Mouse (Mus musculus) heart, embryonic 16.5 days (tissue): Measurements from ENCODE around the gene Hist1h1t. TPM values are rescaled to one million over a fixed set of nuclear protein-coding genes. Genes with fewer than 3 reads are reported as not detected.
A peak's percentile ranks its signal among the peaks of the same experiment; 100 is the strongest.
"Not testable (repeated sequence)": the region's sequence is repeated elsewhere in the genome, so short reads cannot be mapped to it uniquely, and the experiment has no call there.

ENCODE experiments used
- ATAC-seq: fragments of 200-750 bp; cut with Nextera tagmentation; replicated peaks from 2 replicates; pipeline ENCODE4 v1.8.0; 2017; ENCODE audit warnings: moderate number of reproducible peaks; ENCODE audit not compliant: insufficient read depth, low FRiP score; ENCODE audit errors: extremely low read depth
- H3K27ac ChIP-seq: fragments of 300-500 bp; sonication (generic); 2 replicates; pipeline ENCODE4 v1.5.1; 2014; ENCODE audit warnings: mild to moderate bottlenecking, low read length, control low read depth, moderate library complexity
- H3K27me3 ChIP-seq: fragments of 300-500 bp; sonication (generic); 2 replicates; pipeline ENCODE4 v1.6.1; 2014; ENCODE audit warnings: low read length, mixed read lengths; ENCODE audit not compliant: control insufficient read depth, insufficient read depth
- H3K36me3 ChIP-seq: fragments of 300-500 bp; sonication (generic); 2 replicates; pipeline ENCODE4 v1.6.1; 2014; ENCODE audit not compliant: control insufficient read depth, insufficient read depth
- H3K4me1 ChIP-seq: fragments of 300-500 bp; sonication (generic); 2 replicates; pipeline ENCODE4 v1.6.1; 2014; ENCODE audit warnings: low read length, mixed read lengths; ENCODE audit not compliant: control insufficient read depth, insufficient read depth
- H3K4me2 ChIP-seq: fragments of 300-500 bp; sonication (generic); 2 replicates; pipeline ENCODE4 v1.6.1; 2014; ENCODE audit warnings: low read depth, mild to moderate bottlenecking, control low read depth, low read length
- H3K4me3 ChIP-seq: fragments of 300-500 bp; sonication (generic); 2 replicates; pipeline ENCODE4 v1.5.1; 2014; ENCODE audit warnings: mild to moderate bottlenecking, control low read depth, low read length
- H3K9ac ChIP-seq: fragments of 300-500 bp; sonication (generic); 2 replicates; pipeline ENCODE4 v1.6.1; 2014; ENCODE audit warnings: low read length, control low read depth
- H3K9me3 ChIP-seq: fragments of 300-500 bp; sonication (generic); replicated peaks from 2 replicates; pipeline ENCODE4 v1.6.1; 2016; ENCODE audit warnings: low read length; ENCODE audit not compliant: control insufficient read depth
- WGBS: fragments of 180-500 bp; shearing (Covaris S2); extraction: QIAGEN DNeasy Blood & Tissue Kit; methylation state at CpG from one replicate; pipeline ENCODE4 v1.1.7; 2014; 5-methylcytosine and 5-hydroxymethylcytosine counted together
- polyA plus RNA-seq: library from polyadenylated mRNA; unstranded; fragments of >200 nt; fragmentation: Nextera tagmentation; extraction: Ambion mirVana; gene quantifications from 2 replicates; pipeline ENCODE4 v1.2.1, GENCODE M21; 2015

The Hist1h1t gene
- polyA plus RNA-seq: not detected in 2 replicates

DNA sequence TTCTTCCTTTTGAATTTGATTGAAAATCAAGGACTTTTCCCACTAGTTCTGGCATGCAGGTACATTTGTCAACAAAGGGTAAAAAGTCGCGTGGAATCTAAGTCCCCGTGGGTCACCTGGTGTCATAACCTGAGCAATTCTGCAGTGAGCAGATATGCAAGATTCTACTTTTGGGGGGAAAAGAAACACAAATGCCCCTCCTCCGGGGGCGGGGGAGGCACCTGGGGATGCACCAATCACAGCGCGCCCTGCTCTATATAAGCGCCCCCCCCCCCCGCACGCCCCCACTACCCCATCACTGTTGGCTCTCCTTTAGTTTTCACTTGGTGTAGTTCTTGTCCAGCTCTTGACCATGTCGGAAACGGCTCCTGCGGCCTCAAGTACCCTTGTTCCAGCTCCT is at the start of gene Hist1h1t:
Gene Hist1h1t (plus strand): TSS at position 301 of the 400 bp plus-strand sequence.
- WGBS: 48% methylated on average over 13 of the region's 13 CpGs
- H3K27me3 ChIP-seq: no peaks in the 10 kb centered on the region
- H3K9ac ChIP-seq: no peak within 1 kb of the TSS
- ATAC-seq: no peak
- peaks cover 6% of the 10 kb centered on the region; the same call in 1 of the 2 replicates for H3K4me1 ChIP-seq
- no peaks in the 10 kb centered on the region for H3K36me3 ChIP-seq
- H3K27ac ChIP-seq: 0 out of 2 replicates have a peak within 1 kb of the TSS, but pooled peaks have one; percentile 5
- H3K4me2 ChIP-seq: peak within 1 kb of the TSS; percentile 29
- no peaks in the 10 kb centered on the region for H3K9me3 ChIP-seq
- H3K4me3 ChIP-seq: no peak within 1 kb of the TSS

DNA sequence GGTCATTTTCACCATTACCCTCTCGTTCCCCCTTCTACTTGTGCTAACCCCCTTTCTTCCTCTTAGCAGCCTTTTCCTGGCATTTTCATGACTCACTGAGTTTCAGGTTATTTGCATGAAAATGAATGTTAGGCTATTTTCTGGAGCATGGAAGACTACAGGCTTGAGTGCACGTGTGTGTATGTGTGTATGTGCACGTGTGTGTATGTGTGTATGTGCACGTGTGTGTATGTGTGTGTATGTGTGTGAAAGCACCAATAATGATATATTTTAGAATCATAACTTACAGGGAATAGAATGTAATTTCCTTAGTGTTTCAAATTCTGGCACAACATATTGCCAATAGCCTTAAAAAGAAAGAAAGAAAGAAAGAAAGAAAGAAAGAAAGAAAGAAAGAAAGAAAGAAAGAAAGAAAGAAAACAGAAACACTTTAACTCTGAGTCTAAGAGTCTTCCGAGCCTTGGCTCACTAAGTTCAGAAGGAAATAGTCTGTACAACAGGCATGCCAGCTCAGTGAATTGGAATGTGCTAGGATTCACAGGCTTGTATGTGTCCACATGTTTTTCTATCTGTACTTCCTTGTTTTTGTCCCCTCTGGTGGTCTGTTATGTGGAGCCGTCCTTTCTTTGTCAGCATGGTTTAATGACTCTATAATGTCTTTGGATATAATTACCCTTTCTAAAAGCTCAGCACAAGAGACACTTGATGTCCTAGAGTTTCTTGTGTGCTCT is 35.8 kb upstream of the Hist1h1t start:
- ATAC-seq: no peak
- 57% methylated on average over 6 of the region's 6 CpGs for WGBS
- no peaks in the 10 kb centered on the region for H3K9me3 ChIP-seq

DNA sequence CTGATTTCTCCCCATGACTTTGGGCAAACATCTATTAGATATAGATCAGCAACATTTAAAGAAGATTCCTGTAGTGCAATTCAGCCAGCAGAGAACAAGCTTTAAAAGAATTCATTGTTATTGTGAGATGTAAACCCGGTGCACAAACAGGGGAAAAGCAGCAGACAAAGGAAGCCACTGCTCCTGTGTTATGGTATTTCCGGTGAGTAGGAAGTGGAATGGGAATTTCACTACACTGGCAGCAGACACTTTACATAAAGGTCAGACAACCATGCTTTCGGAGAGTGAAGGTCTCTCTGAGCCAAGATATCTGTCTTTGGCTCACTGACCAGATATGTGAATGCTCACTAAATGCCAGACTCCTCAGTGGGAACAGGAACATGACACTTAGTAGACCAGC is 33.1 kb upstream of the Hist1h1t start:
- no peak overlapping the region for H3K27ac ChIP-seq
- no peaks in the 10 kb centered on the region for H3K9me3 ChIP-seq
- H3K9ac ChIP-seq: no peak overlapping the region
- ATAC-seq: no peak
- H3K27me3 ChIP-seq: no peaks in the 10 kb centered on the region
- peaks cover 2% of the 10 kb centered on the region for H3K4me1 ChIP-seq
- no peak overlapping the region for H3K4me2 ChIP-seq
- WGBS: 51% methylated on average over 3 of the region's 3 CpGs
- no peaks in the 10 kb centered on the region for H3K36me3 ChIP-seq
- H3K4me3 ChIP-seq: no peak overlapping the region

More for the DNA sequence above, 35.8 kb upstream of the Hist1h1t start:
- Histone ChIP-seq H3K4me2 (no peak overlapping the region), H3K4me3 (no peak overlapping the region), H3K27ac (no peak overlapping the region), H3K27me3 (no peaks in the 10 kb centered on the region), H3K4me1 (peaks cover 2% of the 10 kb centered on the region), H3K36me3 (no peaks in the 10 kb centered on the region), H3K9ac (no peak overlapping the region)

DNA sequence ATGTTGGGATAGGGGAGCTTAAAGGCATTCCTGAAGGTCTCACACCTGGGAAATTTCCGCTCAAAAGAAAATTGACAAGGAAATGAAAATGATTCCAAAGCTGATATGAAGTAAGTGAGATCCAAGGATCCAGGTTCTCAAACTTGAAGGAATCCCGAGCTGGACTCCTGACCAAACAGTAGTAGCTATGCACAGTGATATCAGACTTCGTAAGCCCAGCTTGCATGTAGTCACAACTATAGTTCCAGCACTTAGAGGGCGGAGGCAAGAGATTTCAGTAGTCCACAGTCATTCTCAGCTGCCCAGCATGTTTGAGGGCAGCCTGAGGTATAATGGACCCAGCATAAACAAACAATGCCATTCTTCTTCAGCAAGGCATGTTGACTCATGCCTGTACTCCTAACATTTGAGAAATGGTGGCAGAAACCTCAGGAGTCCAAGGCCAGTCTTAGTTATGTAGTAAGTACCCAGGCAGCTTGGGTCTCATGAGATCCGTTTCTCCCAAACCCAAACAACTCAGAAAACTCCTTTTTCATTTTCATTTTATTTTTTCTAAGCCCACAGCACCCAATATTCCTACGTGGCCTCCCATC is 13.5 kb upstream of the Hist1h1t start:
- WGBS: 82% methylated on average over 6 of the region's 6 CpGs
- no peak overlapping the region for H3K27ac ChIP-seq
- H3K9ac ChIP-seq: no peak overlapping the region
- no peaks in the 10 kb centered on the region for H3K36me3 ChIP-seq
- no peak for ATAC-seq
- H3K4me1 ChIP-seq: peaks cover 16% of the 10 kb centered on the region
- no peaks in the 10 kb centered on the region for H3K9me3 ChIP-seq
- H3K27me3 ChIP-seq: no peaks in the 10 kb centered on the region
- peak overlapping the region; percentile 72 for H3K4me2 ChIP-seq
- H3K4me3 ChIP-seq: no peak overlapping the region

DNA sequence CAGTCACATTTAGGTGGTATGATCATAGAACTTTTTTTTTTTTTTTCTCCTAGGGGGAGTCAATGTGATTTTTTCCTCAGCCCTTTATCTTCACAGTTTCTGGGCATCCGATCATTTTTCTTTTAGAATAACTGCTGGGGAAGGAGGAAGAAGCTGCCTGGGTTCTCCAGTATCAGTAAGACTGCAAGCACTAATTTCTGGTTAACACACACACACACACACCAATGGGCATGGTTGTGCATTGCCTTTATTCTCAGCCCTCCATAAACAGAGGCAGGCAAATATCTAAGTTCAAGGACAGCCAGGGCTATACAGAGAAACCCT is 13.0 kb upstream of the Hist1h1t start:
- peak overlapping the region; percentile 93 for H3K27ac ChIP-seq

DNA sequence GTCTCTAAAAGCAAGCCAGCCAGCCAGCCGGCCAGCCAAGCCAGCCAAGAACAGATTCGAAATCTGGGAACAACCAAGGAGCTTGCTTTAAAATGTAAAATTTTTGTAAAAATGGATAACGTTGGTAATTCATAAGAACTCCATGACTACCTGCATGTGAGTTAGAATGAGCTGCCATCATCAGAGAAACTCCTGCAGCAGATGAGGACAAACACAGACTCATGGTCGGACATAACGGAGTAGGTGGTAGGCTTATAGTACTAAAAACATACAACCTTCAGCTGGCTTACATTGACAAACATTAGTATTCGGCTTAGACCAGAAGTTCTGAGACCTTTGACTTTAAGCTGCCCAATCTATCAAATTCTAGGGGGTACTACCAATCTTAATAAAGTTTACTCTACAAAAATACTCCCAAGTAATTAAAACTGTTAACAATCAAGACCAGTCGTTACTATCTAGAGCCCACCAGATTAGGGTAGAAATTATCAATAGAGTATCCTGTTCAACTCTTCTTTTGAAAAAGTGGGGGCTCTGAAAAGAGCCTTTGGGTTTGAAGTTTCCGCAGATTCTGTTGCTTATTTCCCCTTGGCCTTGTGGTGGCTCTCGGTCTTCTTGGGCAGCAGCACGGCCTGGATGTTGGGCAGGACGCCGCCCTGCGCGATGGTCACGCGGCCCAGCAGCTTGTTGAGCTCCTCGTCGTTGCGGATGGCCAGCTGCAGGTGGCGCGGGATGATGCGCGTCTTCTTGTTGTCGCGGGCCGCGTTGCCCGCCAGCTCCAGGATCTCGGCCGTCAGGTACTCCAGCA is 12.5 kb upstream of the Hist1h1t start:
- H3K36me3 ChIP-seq, H3K27me3 ChIP-seq, H3K9me3 ChIP-seq: not testable (repeated sequence)
- Histone ChIP-seq H3K4me3 (peak overlapping the region; percentile 52), H3K27ac (peak overlapping the region; percentile 93), H3K4me1 (peaks cover 16% of the 10 kb centered on the region), H3K4me2 (peak overlapping the region; percentile 72), H3K9ac (peak overlapping the region; percentile 69)
- peak; percentile 32 for ATAC-seq
- WGBS: 14% methylated on average over 14 of the region's 30 CpGs

More for the DNA sequence above, 13.0 kb upstream of the Hist1h1t start:
- no peak for ATAC-seq
- Histone ChIP-seq H3K4me1 (peaks cover 16% of the 10 kb centered on the region), H3K4me2 (peak overlapping the region; percentile 72), H3K27me3 (no peaks in the 10 kb centered on the region), H3K4me3 (peak overlapping the region; percentile 52), H3K9me3 (no peaks in the 10 kb centered on the region), H3K36me3 (no peaks in the 10 kb centered on the region), H3K9ac (peak overlapping the region; percentile 69)
- 33% methylated on average over 1 of the region's 1 CpGs for WGBS

DNA sequence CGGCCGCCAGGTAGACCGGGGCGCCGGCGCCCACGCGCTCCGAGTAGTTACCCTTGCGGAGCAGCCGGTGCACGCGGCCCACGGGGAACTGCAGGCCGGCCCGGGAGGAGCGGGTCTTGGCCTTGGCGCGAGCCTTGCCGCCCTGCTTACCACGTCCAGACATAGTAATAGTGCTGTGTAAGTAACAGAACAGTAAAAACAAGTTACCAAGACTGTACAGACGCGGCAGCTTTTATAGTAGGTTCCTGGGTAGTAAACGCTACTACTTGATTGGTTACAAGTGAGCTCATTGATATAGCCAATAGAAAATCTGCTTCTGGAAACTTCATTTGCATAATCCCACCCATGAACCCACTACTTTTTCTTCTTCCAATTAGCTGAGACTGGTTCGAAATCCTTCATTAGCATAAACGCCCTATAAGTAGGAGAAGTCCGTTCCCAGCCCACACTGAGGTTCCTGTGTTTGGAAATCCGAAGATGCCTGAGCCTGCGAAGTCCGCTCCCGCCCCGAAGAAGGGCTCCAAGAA is 11.8 kb upstream of the Hist1h1t start, which contains the start of the genes Hist1h2ac and Hist1h2bc:
Gene Hist1h2ac (minus strand): TSS at position 194 of the 527 bp plus-strand sequence.
Gene Hist1h2bc (plus strand): TSS at position 445 of the 527 bp plus-strand sequence.
- Histone ChIP-seq H3K27me3 (no peaks in the 10 kb centered on the region), H3K27ac (peak within 1 kb of the TSS; percentile 97), H3K4me3 (peak within 1 kb of the TSS; percentile 61), H3K4me2 (peak within 1 kb of the TSS; percentile 90), H3K9me3 (no peaks in the 10 kb centered on the region), H3K4me1 (peaks cover 16% of the 10 kb centered on the region), H3K36me3 (no peaks in the 10 kb centered on the region), H3K9ac (peak within 1 kb of the TSS; percentile 79)
- ATAC-seq: peak; percentile 97
- WGBS: under 1% methylated on average over 32 of the region's 32 CpGs

DNA sequence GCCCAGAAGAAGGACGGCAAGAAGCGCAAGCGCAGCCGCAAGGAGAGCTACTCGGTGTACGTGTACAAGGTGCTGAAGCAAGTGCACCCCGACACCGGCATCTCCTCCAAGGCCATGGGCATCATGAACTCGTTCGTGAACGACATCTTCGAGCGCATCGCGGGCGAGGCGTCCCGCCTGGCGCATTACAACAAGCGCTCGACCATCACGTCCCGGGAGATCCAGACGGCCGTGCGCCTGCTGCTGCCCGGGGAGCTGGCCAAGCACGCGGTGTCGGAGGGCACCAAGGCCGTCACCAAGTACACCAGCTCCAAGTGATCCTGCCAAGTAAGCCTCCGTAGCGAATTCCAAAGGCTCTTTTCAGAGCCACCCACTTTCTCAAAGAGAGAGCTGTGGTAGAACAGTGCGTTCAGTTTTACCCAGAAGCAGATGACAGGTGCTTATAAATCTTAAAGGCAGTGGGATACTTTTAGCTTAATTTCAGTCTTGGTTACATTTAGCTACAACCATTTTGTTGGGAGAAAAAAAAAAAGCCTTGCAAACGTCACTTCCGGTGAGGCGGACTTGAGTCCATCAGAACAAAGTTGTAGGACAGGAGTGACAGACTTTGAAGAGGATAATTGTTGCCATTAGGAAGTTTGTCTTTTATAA is 11.2 kb upstream of the Hist1h1t start:
- 0% methylated on average over 11 of the region's 37 CpGs for WGBS
- H3K27me3 ChIP-seq, H3K36me3 ChIP-seq, H3K9me3 ChIP-seq: not testable (repeated sequence)
- H3K27ac ChIP-seq: peak overlapping the region; percentile 97
- H3K9ac ChIP-seq: peak overlapping the region; percentile 79
- ATAC-seq: peak; percentile 12
- peak overlapping the region; percentile 90 for H3K4me2 ChIP-seq
- H3K4me1 ChIP-seq: peaks cover 16% of the 10 kb centered on the region
- peak overlapping the region; percentile 61 for H3K4me3 ChIP-seq
